In genomic region chr11:55810685-55811084, GRCm38 (mm10) we compare ENCODE assay signal across 19 mouse cellular contexts.
DNase-seq lines count a peak whose midpoint lies in the region; ATAC-seq and TF ChIP-seq lines count a peak whose summit lies in the region.
"Had no signal": no experiment of that assay in that cellular context is flagged by ENCODE, and none has a peak within 500 bp of the region (broad histone marks: within the 10 kb centered on the region; RNA-seq: fewer than 3 reads in every experiment).

No protein-coding gene starts in this region.

- peak; percentile 6 for DNase-seq in heart, postnatal 0 days (ENCODE audit: low spot score)
- no peak for DNase-seq in heart, adult 18-20 months
- DNase-seq in retina, embryonic 14.5 days (ENCODE audit: low spot score): peak; percentile 13
- DNase-seq in retina, postnatal 1 day: no peak
- peak; percentile 17 for DNase-seq in embryo, embryonic 9.5 days (ENCODE audit: extremely low spot score)
- DNase-seq in ovary, adult 18-20 months (ENCODE audit: low spot score): no peak
- no peak for DNase-seq in urinary bladder, postnatal 14 days (ENCODE audit: low spot score)
- DNase-seq in thymus, postnatal 25 days: no peak
- DNase-seq: adrenal gland, adult 8-10 months; cerebellum, postnatal 14 days; forebrain, postnatal 0 days; gastrocnemius, postnatal 14 days; kidney, adult 8-10 months; liver, embryonic 13.5 days; lung, postnatal 36 days had no signal

- H3K36me3 ChIP-seq in heart, postnatal 0 days (replicated peaks; ENCODE audit: control insufficient read depth, insufficient read depth, low read length): no peaks in the 10 kb centered on the region
- H3K36me3 ChIP-seq: hindbrain, embryonic 15.5 days; liver, embryonic 13.5 days; midbrain, embryonic 13.5 days; neural tube, embryonic 12.5 days had no signal

- no peak overlapping the region for H3K4me3 ChIP-seq in heart, postnatal 0 days (ENCODE audit: low read depth, low read length)
- H3K4me3 ChIP-seq: hindbrain, embryonic 15.5 days; liver, embryonic 13.5 days; midbrain, embryonic 13.5 days; neural tube, embryonic 12.5 days had no signal

- no peaks in the 10 kb centered on the region; the same call in 1 of the 2 replicates for H3K9me3 ChIP-seq in heart, postnatal 0 days (replicated peaks; ENCODE audit: control insufficient read depth, low read length)
- H3K9me3 ChIP-seq: hindbrain, embryonic 15.5 days; midbrain, embryonic 13.5 days; neural tube, embryonic 12.5 days had no signal

- WGBS in heart, postnatal 0 days: 58% methylated on average over 3 of the region's 3 CpGs

- no peaks in the 10 kb centered on the region for H3K27me3 ChIP-seq in heart, postnatal 0 days (ENCODE audit: control insufficient read depth, insufficient read depth, low read length)
- H3K27me3 ChIP-seq: hindbrain, embryonic 15.5 days; liver, embryonic 13.5 days; midbrain, embryonic 13.5 days; neural tube, embryonic 12.5 days had no signal

- no peak for TF ChIP-seq CTCF in heart, postnatal 0 days (IDR thresholded peaks at IDR 0.05; ENCODE audit: low read depth)

- no peak overlapping the region for H3K4me2 ChIP-seq in heart, postnatal 0 days (ENCODE audit: low read depth, low read length)
- H3K4me2 ChIP-seq: hindbrain, embryonic 15.5 days; liver, embryonic 13.5 days; midbrain, embryonic 13.5 days; neural tube, embryonic 12.5 days had no signal

- no peak for ATAC-seq in heart, postnatal 0 days (ENCODE audit: insufficient read depth, low read depth)
- ATAC-seq: CD4-positive, CD25-positive, alpha-beta regulatory T cell, adult 4 months; forebrain, postnatal 0 days; midbrain, embryonic 13.5 days had no signal

- no peak for TF ChIP-seq EP300 in heart, postnatal 0 days (IDR thresholded peaks at IDR 0.05; ENCODE audit: low read depth)

- H3K9ac ChIP-seq in heart, postnatal 0 days (replicated peaks; ENCODE audit: low read depth, low read length): no peak overlapping the region
- H3K9ac ChIP-seq: forebrain, postnatal 0 days; hindbrain, embryonic 15.5 days; liver, embryonic 13.5 days; midbrain, embryonic 13.5 days; neural tube, embryonic 12.5 days had no signal

- no peaks in the 10 kb centered on the region for H3K4me1 ChIP-seq in heart, postnatal 0 days (ENCODE audit: control insufficient read depth, insufficient read depth)
- H3K4me1 ChIP-seq: hindbrain, embryonic 15.5 days; liver, embryonic 13.5 days; midbrain, embryonic 13.5 days; neural tube, embryonic 12.5 days had no signal

- no peak overlapping the region for H3K27ac ChIP-seq in heart, postnatal 0 days (ENCODE audit: low read depth)
- H3K27ac ChIP-seq: hindbrain, embryonic 15.5 days; liver, embryonic 13.5 days; midbrain, embryonic 13.5 days; neural tube, embryonic 12.5 days had no signal

Comparison
In these comparisons a context has a peak if more than half of its experiments do, and no peak if none do; other contexts are left out.
1. DNase-seq: peak in heart, postnatal 0 days (single experiment), retina, embryonic 14.5 days (single experiment) and embryo, embryonic 9.5 days (single experiment); none in heart, adult 18-20 months (0 of 2), retina, postnatal 1 day (single experiment), ovary, adult 18-20 months (single experiment), urinary bladder, postnatal 14 days (single experiment) and thymus, postnatal 25 days (single experiment).